Mouse (Mus musculus) limb, embryonic 14.5 days (tissue): ENCODE data around the gene Fam192a. TPM values are rescaled to one million over a fixed set of nuclear protein-coding genes. Genes with fewer than 3 reads are reported as not detected.

Experiments
- ATAC-seq: fragments of 200-750 bp; cut with Nextera tagmentation; 2 replicates; pipeline ENCODE4 v1.8.0; 2017; ENCODE audit warnings: low read depth, moderate number of reproducible peaks, moderate TSS enrichment; ENCODE audit not compliant: low FRiP score
- DNase-seq: peaks from one replicate; pipeline ENCODE4 v3.0.0-alpha.2; 2015; ENCODE audit warnings: low spot score
- H3K27ac ChIP-seq: fragments of 300-500 bp; sonication (generic); replicated peaks from 2 replicates; pipeline ENCODE4 v1.5.1; 2014; ENCODE audit warnings: low read depth, mild to moderate bottlenecking, low read length, moderate library complexity, mixed read lengths
- H3K27me3 ChIP-seq: fragments of 300-500 bp; sonication (generic); 2 replicates; pipeline ENCODE4 v1.6.1; 2014; ENCODE audit warnings: low read length, mixed read lengths; ENCODE audit not compliant: control insufficient read depth, insufficient read depth
- H3K36me3 ChIP-seq: fragments of 300-500 bp; sonication (generic); 2 replicates; pipeline ENCODE4 v1.6.1; 2014; ENCODE audit warnings: mild to moderate bottlenecking, low read length, moderate library complexity, mixed read lengths; ENCODE audit not compliant: control insufficient read depth, insufficient read depth
- H3K4me1 ChIP-seq: fragments of 300-500 bp; sonication (generic); 2 replicates; pipeline ENCODE4 v1.6.1; 2014; ENCODE audit warnings: antibody characterized with exemption, low read length, mixed read lengths; ENCODE audit not compliant: control insufficient read depth, insufficient read depth
- H3K4me2 ChIP-seq: fragments of 300-500 bp; sonication (generic); replicated peaks from 2 replicates; pipeline ENCODE4 v1.6.1; 2014; ENCODE audit warnings: low read depth, mild to moderate bottlenecking, low read length, moderate library complexity; ENCODE audit not compliant: severe bottlenecking
- H3K4me3 ChIP-seq: fragments of 300-500 bp; sonication (generic); replicated peaks from 2 replicates; pipeline ENCODE4 v1.5.1; 2014; ENCODE audit warnings: low read length
- H3K9ac ChIP-seq: fragments of 300-500 bp; sonication (generic); 2 replicates; pipeline ENCODE4 v1.6.1; 2014; ENCODE audit warnings: mild to moderate bottlenecking, low read depth, low read length, moderate library complexity; ENCODE audit not compliant: severe bottlenecking
- H3K9me3 ChIP-seq: fragments of 300-500 bp; sonication (generic); 2 replicates; pipeline ENCODE4 v1.6.1; 2016; ENCODE audit warnings: low read length; ENCODE audit not compliant: control insufficient read depth
- POLR2A ChIP-seq: fragments of 200-500 bp; IDR thresholded peaks from 2 replicates; pipeline ENCODE4 v1.8.0; 2012; ENCODE audit warnings: inconsistent platforms, mild to moderate bottlenecking, moderate library complexity, borderline replicate concordance; ENCODE audit not compliant: insufficient read depth, insufficient read length; ENCODE audit errors: extremely low read depth
- WGBS: fragments of 180-500 bp; shearing (Covaris S2); extraction: QIAGEN DNeasy Blood & Tissue Kit; methylation state at CpG from one replicate; pipeline ENCODE4 v1.1.7; 2014; 5-methylcytosine and 5-hydroxymethylcytosine counted together
- polyA plus RNA-seq, 2 experiments: library from polyadenylated mRNA; depleted of rRNA in 1 of 2; stranded (reverse) in 1 of 2; unstranded in 1 of 2; fragments of >200 nt; fragmentation: Nextera tagmentation in 1 of 2; extraction: Ambion mirVana in 1 of 2; gene quantifications; 2 replicates each; pipeline versions ENCODE4 v1.2.1 to v1.2.3; 2012 to 2014

Gene Fam192a
- polyA plus RNA-seq, 2 experiments, result 43.4 to 61.5 TPM

DNA sequence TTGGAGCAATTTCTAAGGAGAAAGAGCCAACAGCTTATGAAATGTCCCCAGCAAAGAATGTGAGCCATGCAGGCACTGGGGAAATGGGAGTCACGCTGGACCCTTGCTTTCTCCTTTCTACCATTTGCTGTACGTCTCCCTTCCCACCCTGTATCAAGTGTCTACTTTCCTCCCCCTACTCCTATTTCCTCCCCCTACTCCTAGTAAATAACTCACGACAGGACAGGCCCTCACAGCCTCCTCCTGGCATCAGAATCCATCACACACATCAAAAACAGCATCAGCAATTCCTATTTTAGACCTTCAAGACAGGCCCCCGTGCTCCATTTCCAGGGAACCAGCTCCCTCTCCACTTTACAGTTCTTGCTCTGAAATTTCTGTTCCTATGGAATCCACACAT is 10.1 kb downstream of the Fam192a start:
- Histone ChIP-seq H3K9ac (no peak overlapping the region), H3K36me3 (peaks cover 29% of the 10 kb centered on the region)
- WGBS, result 74% methylated on average over 4 of the region's 4 CpGs

DNA sequence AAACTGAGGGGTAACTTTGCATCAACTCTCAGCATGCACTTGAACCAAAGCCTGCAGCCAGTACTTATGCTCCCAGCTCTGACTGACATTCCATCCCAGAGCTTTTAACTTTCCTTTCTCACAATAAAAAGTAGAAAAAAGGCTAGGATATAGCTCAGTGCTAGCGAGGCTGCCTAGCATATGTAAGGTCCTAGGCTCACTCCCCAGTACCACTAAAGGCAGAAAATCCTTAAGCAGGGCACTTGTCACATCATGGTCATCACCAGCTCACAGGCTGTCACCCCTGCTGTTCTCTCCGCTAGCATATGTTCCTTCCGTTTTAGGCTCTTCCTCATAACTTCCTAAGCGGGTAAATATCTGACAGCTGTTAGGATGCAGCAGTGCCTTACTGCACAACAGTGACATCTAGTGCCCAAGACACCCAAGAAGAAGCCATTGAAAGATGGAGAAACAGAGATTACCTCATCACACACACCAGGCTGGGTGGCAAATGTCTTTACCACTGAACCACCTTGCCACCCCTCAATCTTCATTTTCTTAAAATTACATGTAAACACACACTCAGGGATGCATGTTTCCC is 17.5 kb downstream of the Fam192a start:
- Histone ChIP-seq H3K27me3 (no peaks in the 10 kb centered on the region), H3K4me3 (no peak overlapping the region), H3K9ac (no peak overlapping the region), H3K4me2 (no peak overlapping the region), H3K27ac (no peak overlapping the region), H3K4me1 (no peaks in the 10 kb centered on the region), H3K9me3 (no peaks in the 10 kb centered on the region), H3K36me3 (peaks cover 79% of the 10 kb centered on the region)
- DNase-seq (peak; percentile 58), ATAC-seq (peak; percentile 30; the same call in 1 of the 2 replicates)
- 48% methylated on average over 4 of the region's 4 CpGs for WGBS
- no peak for TF ChIP-seq POLR2A

More for the DNA sequence above, 10.1 kb downstream of the Fam192a start:
- Histone ChIP-seq H3K4me2 (no peak overlapping the region), H3K27me3 (no peaks in the 10 kb centered on the region), H3K9me3 (no peaks in the 10 kb centered on the region), H3K4me1 (no peaks in the 10 kb centered on the region), H3K27ac (no peak overlapping the region), H3K4me3 (no peak overlapping the region)
- TF ChIP-seq POLR2A, result no peak
- DNase-seq (no peak), ATAC-seq (no peak)

DNA sequence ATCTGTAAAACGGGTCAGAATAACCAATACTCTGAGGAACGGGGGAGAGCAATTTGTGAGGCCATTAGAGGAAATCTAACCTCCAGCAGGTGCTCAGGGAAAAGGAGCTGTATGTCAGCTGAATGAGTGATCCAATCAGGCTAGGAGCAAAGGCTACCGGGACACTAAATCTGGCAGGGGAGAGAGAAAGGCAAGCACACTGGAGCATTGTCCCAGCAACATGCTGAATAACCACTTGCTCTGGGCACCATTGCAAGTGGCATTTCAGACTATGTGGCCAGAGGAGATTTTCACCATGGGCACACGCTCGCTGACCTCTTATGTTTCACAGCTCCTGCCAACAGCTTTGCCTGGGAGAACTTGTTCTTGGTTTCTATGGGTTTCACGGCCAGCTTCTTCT is 19.2 kb downstream of the Fam192a start:
- H3K27ac ChIP-seq, result no peak overlapping the region
- H3K4me2 ChIP-seq, result no peak overlapping the region
- no peak for ATAC-seq
- no peaks in the 10 kb centered on the region for H3K9me3 ChIP-seq
- DNase-seq, result no peak
- H3K36me3 ChIP-seq, result peaks cover 79% of the 10 kb centered on the region
- H3K9ac ChIP-seq, result no peak overlapping the region
- H3K4me3 ChIP-seq, result no peak overlapping the region
- H3K27me3 ChIP-seq, result no peaks in the 10 kb centered on the region
- WGBS, result 91% methylated on average over 6 of the region's 6 CpGs
- H3K4me1 ChIP-seq, result no peaks in the 10 kb centered on the region
- no peak for TF ChIP-seq POLR2A

DNA sequence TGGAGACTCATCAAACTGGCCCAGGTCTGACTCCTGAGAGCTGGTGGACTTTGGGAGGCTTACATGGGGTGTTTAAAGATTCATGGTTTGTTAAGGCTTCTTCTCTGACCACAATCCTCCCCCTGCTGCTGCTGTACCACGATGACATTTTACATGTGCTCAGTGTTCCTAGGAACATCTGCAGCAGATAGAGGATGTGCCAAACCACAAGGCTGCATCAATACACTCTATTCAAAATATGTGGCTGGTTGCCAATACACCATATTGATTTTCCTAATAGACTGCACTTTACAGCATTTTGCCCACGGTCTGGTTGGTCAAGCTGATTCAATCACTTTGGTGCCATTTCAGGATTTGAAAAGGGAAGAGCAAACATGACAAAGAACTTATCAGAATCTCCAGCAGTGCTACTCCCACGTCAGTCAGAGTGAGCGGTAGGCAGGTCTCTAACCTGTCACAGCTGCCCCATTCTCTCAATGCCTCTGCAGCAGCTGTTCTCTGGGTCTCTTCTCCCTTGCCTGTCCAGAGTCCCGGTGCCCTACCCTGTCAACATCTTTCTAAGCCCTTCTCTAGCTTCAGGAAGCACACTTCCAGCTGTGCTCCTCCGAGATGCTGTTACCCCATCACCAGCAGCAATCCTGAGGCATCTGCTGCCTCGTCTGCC is 19.8 kb downstream of the Fam192a start:
- no peak overlapping the region for H3K4me2 ChIP-seq
- H3K9me3 ChIP-seq, result no peaks in the 10 kb centered on the region
- H3K9ac ChIP-seq, result no peak overlapping the region
- no peaks in the 10 kb centered on the region for H3K27me3 ChIP-seq
- no peak for TF ChIP-seq POLR2A
- H3K27ac ChIP-seq, result no peak overlapping the region
- ATAC-seq, result no peak
- H3K4me1 ChIP-seq, result no peaks in the 10 kb centered on the region
- 84% methylated on average over 7 of the region's 7 CpGs for WGBS
- H3K4me3 ChIP-seq, result no peak overlapping the region
- H3K36me3 ChIP-seq, result peaks cover 79% of the 10 kb centered on the region
- peak; percentile 19 for DNase-seq

DNA sequence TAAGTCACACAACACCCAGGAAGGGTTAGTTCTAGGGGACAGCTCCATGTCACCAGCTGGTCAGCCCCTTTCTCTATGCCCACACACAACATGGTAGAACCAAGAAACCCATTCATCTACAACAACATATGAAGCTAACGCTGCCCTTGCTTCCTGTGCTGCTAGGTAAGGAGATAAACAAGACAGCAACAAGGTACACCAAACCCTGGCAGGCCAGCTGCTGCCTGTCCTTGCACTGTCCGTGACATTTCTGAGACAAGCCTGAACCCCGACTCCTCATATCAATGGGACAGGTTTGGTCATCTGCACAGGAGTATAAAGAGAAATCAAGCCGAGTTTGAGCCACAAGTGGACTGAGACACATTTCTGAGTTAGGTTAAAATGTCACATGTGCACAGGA is 26.6 kb downstream of the Fam192a start:
- DNase-seq, result no peak
- Histone ChIP-seq H3K27me3 (no peaks in the 10 kb centered on the region), H3K4me3 (no peak overlapping the region), H3K36me3 (peaks cover 74% of the 10 kb centered on the region), H3K4me2 (no peak overlapping the region), H3K27ac (no peak overlapping the region), H3K4me1 (no peaks in the 10 kb centered on the region), H3K9ac (no peak overlapping the region), H3K9me3 (no peaks in the 10 kb centered on the region)
- no peak for TF ChIP-seq POLR2A
- no peak for ATAC-seq
- WGBS, result 92% methylated on average over 4 of the region's 4 CpGs
